Mouse (Mus musculus): ENCODE measurements around the gene Klhdc7b.

GRCm38 (mm10) chr15:89356372-89356771 is 28.3 kb upstream of the Klhdc7b start:
- TF ChIP-seq POLR2A (IDR thresholded peaks at IDR 0.05; ENCODE audit: low read depth, low read length) (no peak), CTCF (IDR thresholded peaks at IDR 0.05; ENCODE audit: extremely low read depth, insufficient read length, insufficient replicate concordance, low read depth, low read length) (no peak)
